ENCODE assay signal across 8 mouse cellular contexts in genomic region chr2:157479858-157480568, GRCm38 (mm10).
DNase-seq lines count a peak whose midpoint lies in the region; ATAC-seq and TF ChIP-seq lines count a peak whose summit lies in the region.

No protein-coding gene starts in this region.

- H3K4me3 ChIP-seq in G1E (ENCODE audit: low read depth, low read length), result no peak overlapping the region
- H3K4me3 ChIP-seq in cortical plate, adult 2 months (ENCODE audit: insufficient read depth, low read length), result no peak overlapping the region

- H3K9me3 ChIP-seq in G1E (replicated peaks), result no peaks in the 10 kb centered on the region

- H3K27ac ChIP-seq in cortical plate, adult 2 months (ENCODE audit: insufficient read depth, low read length), result no peak overlapping the region

- peaks cover 26% of the 10 kb centered on the region for H3K27me3 ChIP-seq in G1E (ENCODE audit: insufficient read depth, low read length)

- no peak for TF ChIP-seq POLR2A in cortical plate, adult 2 months (IDR thresholded peaks at IDR 0.05; ENCODE audit: extremely low read depth, insufficient read depth, low read length)

- peak; percentile 3; the same call in 1 of the 2 replicates for TF ChIP-seq CTCF in G1E (IDR thresholded peaks at IDR 0.05; ENCODE audit: low read depth, low read length)
- TF ChIP-seq CTCF in cortical plate, adult 2 months (IDR thresholded peaks at IDR 0.05; ENCODE audit: extremely low read depth, insufficient read depth, low read length), result peak; percentile 87

- H3K4me1 ChIP-seq in G1E (ENCODE audit: insufficient read depth, low read depth, low read length), result no peaks in the 10 kb centered on the region; the same call in 1 of the 2 replicates
- H3K4me1 ChIP-seq in cortical plate, adult 2 months (ENCODE audit: control insufficient read depth, insufficient read depth, low read length), result peaks cover 3% of the 10 kb centered on the region

- no peaks in the 10 kb centered on the region for H3K36me3 ChIP-seq in G1E (replicated peaks)

- DNase-seq in A20 (ENCODE audit: low read depth, low spot score) (peak; percentile 46), G1E (ENCODE audit: low spot score) (no peak)
- peak; percentile 57 for DNase-seq in heart, postnatal 4 days
- DNase-seq in kidney, postnatal 4 days, result peak; percentile 69 to 72
- no peak for DNase-seq in thymus, postnatal 25 days

- 0 out of 2 replicates have a peak, but pooled peaks have one; percentile 8 for ATAC-seq in G1E (ENCODE audit: extremely low read depth, insufficient number of reproducible peaks, low FRiP score, poor library complexity, severe bottlenecking)
- peak; percentile 72 for ATAC-seq in megakaryocyte-erythroid progenitor cell, adult 5-6 weeks (replicated peaks; ENCODE audit: low FRiP score, low TSS enrichment, poor library complexity, severe bottlenecking)
- no peak for ATAC-seq in inflammation-experienced regulatory T-cells, adult 6 months

Comparison
In these comparisons a context has a peak if more than half of its experiments do, and no peak if none do; other contexts are left out.
1. DNase-seq: peak in A20 (single experiment), heart, postnatal 4 days (single experiment) and kidney, postnatal 4 days (2 of 2); none in G1E (single experiment) and thymus, postnatal 25 days (single experiment).